Mouse (Mus musculus): ENCODE results near the gene Macrod2.

DNA sequence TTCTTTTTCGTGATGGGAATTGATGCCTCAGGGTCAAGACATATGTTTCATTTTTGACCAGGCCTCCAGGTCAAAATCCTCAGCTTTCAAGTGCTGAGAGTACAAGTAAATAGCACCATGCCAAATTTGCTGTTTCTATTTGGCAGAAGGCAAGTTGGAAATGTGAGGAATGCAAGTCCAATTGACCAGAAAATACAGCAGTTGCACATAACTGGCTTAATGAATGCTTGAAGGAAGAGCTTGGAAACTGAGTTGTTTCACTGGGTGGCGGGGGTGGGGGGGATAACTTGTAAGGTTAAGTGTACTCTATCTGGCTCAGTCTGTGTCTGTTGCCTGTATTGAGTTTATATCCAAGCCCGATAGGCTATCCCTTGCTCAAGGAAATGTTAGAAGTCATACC lies 913.3 kb downstream of the Macrod2 start:
- TF ChIP-seq CTCF (IDR thresholded peaks at IDR 0.05; ENCODE audit: control insufficient read depth, insufficient read depth, insufficient replicate concordance, low read depth, low read length) (no peak), POLR2A (IDR thresholded peaks at IDR 0.05; ENCODE audit: control insufficient read depth, low read depth, low read length) (no peak)

All from testis, adult 2 months (tissue).